Mouse (Mus musculus): ENCODE measurements around the gene Hist2h3b.

DNA sequence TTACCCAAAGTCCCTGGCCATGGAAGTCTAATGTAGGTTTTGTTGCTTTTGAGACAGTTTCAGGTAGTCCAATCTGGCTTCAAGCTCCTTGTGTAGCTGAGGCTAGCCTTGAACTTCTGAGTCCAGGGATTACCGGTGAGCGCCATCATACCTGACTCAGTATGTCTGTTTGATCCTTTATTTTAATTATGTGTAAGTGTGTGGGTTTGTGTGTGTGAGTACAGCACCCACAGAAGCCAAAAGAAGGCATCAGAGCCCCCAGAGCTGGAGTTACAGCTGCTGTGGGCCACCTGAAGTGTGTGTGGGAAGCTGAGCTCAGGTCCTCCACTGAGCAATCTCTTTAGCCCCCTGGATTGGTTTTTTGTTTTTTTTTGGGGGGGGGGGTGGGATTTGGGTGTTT lies 31.1 kb downstream of the Hist2h3b start:
- TF ChIP-seq POLR2A (IDR thresholded peaks at IDR 0.05; ENCODE audit: low read depth, low read length) (no peak), CTCF (conservative IDR thresholded peaks at IDR 0.05; ENCODE audit: insufficient read depth, insufficient read length, low read depth, low read length) (no peak)
